Mouse (Mus musculus): ENCODE data around the gene S100a7a. TPM values are rescaled to one million over a fixed set of nuclear protein-coding genes. Genes with fewer than 3 reads are reported as not detected.
A peak's percentile ranks its signal among the peaks of the same experiment; 100 is the strongest.

The S100a7a gene
- polyA plus RNA-seq, 1 experiment from 2014 or later = not detected

DNA sequence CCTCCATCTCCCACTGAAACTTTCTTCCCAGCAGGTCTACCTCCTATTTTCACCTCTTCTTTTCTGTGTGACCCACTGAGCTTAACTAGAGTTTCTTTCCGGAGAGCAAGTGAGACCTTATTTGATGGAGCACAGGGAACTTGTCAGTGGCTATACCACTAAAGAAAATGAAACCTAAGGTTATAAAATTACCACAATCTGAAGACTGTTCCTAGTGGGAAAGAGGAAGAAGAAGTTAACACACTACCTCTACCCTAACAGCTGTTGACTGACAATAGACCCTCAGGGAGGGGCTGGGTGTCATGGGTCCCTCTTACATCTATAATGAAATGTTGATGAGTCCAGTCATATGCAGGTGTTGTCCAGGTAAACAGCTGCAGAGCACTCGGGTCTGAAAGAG is 21.8 kb upstream of the S100a7a start:
- Histone ChIP-seq H3K4me1 (no peaks in the 10 kb centered on the region), H3K4me3 (no peak overlapping the region), H3K27ac (no peak overlapping the region), H3K36me3 (no peaks in the 10 kb centered on the region), H3K9ac (no peak overlapping the region), H3K9me3 (replicated peaks) (no peaks in the 10 kb centered on the region), H3K4me2 (replicated peaks) (no peak overlapping the region), H3K27me3 (no peaks in the 10 kb centered on the region)
- ATAC-seq (ENCODE audit: low FRiP score) = no peak
- WGBS = 92% methylated on average over 2 of the region's 2 CpGs

DNA sequence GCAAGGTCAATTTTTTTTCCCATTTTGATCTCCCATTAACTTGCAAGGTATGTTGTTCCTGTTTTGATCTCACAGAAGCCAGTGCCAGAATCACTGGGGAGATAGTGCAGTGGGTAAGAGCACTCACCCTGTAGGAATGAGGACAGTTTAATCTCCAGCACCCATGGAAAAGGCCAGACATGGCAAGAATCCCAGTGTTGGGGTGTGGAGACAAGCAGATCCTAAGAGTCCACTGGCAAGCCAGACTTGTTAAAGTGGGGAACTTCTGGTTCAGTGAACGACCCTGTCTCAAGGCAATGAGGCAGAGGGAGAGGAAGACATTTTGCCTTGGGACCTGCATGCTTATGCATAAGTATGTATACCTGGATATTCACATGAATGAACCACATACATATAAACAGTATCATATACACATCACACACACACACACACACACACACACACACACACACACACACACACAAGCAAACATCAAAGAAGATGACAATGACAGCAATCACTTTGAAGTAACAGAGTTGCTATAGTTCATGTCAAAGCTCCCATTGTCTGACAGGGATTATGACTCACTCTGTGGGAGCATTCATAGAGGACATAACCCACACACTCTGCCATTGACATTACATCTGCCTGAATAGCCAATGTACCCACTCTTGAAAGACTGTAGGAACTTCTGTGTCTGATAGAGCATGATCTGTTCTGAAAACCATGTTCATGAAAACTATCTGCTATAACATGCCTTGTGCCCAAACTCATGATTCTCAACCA is 15.1 kb upstream of the S100a7a start:
- Histone ChIP-seq H3K9ac (no peak overlapping the region), H3K36me3 (no peaks in the 10 kb centered on the region), H3K4me3 (no peak overlapping the region), H3K9me3 (replicated peaks) (no peaks in the 10 kb centered on the region), H3K4me1 (no peaks in the 10 kb centered on the region), H3K4me2 (replicated peaks) (no peak overlapping the region), H3K27me3 (no peaks in the 10 kb centered on the region), H3K27ac (no peak overlapping the region)
- ATAC-seq (ENCODE audit: low FRiP score) = no peak
- WGBS = 92% methylated on average over 1 of the region's 1 CpGs

DNA sequence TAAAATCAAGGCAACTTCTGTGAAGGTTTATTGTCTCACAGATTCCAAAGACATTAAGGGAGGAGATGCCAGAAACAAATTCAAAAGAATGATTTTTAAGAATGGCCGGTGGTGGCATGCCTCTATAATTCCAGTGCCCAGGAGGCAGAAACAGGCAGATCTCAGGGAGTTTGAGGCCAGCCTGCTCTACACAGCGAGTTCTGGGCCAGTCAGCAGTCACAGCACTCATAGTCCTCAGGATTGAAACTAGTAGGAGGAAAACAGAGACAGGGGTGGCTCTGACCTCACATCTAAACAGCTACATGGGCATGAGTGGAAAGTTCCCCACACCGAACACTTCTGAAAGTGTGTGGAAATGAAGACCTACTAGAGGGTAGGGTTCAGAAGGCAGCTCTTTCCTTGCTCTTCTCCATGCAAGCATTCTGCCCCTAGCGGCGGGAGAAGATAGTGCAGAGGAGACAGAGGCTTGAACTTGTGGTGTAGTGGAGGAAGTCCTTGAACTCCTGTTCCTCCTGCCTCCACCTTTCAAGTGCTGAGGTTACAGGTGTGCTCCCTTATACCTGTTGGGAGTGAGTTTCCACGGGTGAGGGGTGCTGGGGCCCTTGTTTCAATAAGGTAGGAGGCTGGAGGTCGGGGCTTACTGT is 14.2 kb upstream of the S100a7a start:
- Histone ChIP-seq H3K4me3 (no peak overlapping the region), H3K4me1 (no peaks in the 10 kb centered on the region), H3K9me3 (replicated peaks) (no peaks in the 10 kb centered on the region), H3K4me2 (replicated peaks) (no peak overlapping the region), H3K9ac (no peak overlapping the region), H3K27ac (no peak overlapping the region), H3K27me3 (no peaks in the 10 kb centered on the region), H3K36me3 (no peaks in the 10 kb centered on the region)
- 53% methylated on average over 7 of the region's 7 CpGs for WGBS
- ATAC-seq (ENCODE audit: low FRiP score) = no peak

DNA sequence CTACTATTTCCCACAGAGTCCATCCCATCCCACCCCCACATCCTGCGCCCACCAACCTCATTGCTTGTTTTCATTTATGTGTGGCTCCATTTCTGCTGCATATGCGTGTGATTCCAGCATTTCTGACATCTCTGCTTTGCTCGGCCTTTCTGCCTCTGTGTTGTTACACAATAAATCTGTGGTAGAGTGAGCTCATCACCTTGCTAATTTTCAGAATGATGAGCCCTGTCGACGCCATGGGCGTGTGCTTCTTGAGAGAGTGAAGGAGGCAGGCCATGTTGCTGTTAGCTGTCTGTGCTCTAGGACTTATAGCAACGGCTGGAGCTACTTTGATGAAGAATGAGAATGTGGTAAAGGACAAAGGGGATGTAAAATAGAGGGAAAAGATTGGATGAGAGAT is 12.8 kb upstream of the S100a7a start:
- Histone ChIP-seq H3K27ac (no peak overlapping the region), H3K9ac (no peak overlapping the region), H3K9me3 (replicated peaks) (no peaks in the 10 kb centered on the region), H3K27me3 (no peaks in the 10 kb centered on the region), H3K36me3 (no peaks in the 10 kb centered on the region), H3K4me3 (no peak overlapping the region), H3K4me2 (replicated peaks) (no peak overlapping the region), H3K4me1 (no peaks in the 10 kb centered on the region)
- ATAC-seq (ENCODE audit: low FRiP score) = no peak
- WGBS = 84% methylated on average over 7 of the region's 7 CpGs

DNA sequence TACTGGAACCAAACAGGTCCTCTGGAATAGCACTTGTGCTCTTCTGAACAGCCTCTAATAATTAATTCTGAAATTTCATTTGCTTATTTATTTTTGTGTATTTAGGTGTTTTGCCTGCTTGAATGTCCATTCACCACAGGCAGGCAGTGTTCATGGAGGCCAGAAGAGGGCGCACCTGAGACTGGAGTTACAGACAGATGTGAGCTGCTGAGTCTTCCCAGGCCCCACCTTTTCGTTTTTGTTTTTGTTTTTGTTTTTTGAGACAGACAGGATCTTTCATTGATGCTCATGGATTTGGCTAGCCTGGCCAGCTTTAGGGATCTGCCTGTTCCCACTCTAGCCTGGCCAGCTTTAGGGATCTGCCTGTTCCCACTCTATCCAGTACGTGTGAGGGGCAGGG is 9.6 kb upstream of the S100a7a start:
- H3K4me2 ChIP-seq (replicated peaks) = no peak overlapping the region
- no peak overlapping the region for H3K9ac ChIP-seq
- H3K4me1 ChIP-seq = no peaks in the 10 kb centered on the region
- no peak overlapping the region for H3K27ac ChIP-seq
- no peak for ATAC-seq (ENCODE audit: low FRiP score)
- H3K4me3 ChIP-seq = no peak overlapping the region
- no peaks in the 10 kb centered on the region for H3K27me3 ChIP-seq
- no peaks in the 10 kb centered on the region for H3K9me3 ChIP-seq (replicated peaks)
- H3K36me3 ChIP-seq = no peaks in the 10 kb centered on the region
- WGBS = 52% methylated on average over 3 of the region's 3 CpGs

DNA sequence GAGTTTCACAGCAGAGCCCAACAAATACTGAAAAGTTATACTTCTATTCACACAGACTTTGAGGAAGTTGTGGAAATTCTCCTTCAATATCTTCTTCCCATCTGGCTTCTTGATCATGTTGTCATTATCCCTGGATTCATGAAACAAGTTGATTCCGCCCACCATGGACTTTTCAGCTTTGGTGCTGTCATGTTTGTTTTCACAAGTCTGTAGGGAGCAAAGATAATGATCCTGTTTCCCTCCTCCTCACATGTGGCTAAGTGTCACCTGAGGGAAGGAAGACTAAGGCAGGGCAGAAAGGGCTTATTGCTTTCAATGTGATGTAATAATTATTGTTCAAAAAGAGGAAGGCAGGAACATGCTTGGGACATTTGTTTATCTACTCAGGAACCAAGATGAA is 6.5 kb upstream of the S100a7a start:
- H3K9me3 ChIP-seq (replicated peaks) = no peaks in the 10 kb centered on the region
- ATAC-seq (ENCODE audit: low FRiP score) = no peak
- no peak overlapping the region for H3K27ac ChIP-seq
- H3K4me3 ChIP-seq = no peak overlapping the region
- H3K4me2 ChIP-seq (replicated peaks) = no peak overlapping the region
- H3K27me3 ChIP-seq = no peaks in the 10 kb centered on the region
- WGBS = 85% methylated on average over 1 of the region's 1 CpGs
- no peaks in the 10 kb centered on the region for H3K36me3 ChIP-seq
- H3K4me1 ChIP-seq = no peaks in the 10 kb centered on the region
- H3K9ac ChIP-seq = no peak overlapping the region

DNA sequence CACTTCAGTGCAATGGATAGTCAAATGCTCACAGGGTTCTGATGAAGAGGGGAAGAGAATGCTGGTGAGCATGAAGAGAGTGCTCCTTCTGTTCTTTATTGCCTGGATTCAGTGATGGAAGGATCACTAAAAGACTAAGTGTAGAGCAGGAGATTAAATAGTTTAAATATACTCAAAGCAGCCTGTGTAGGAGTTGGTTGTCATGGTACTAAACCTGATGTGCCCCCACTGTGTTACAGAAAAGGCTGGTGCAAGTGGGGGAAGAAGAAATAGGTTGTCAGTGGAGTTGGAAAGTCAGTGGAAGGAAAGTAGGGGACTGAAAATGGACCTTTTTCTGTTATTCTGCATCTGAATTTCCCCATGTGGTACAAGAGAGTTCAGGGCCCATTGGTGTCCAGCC is 4.8 kb upstream of the S100a7a start:
- Histone ChIP-seq H3K4me1 (no peaks in the 10 kb centered on the region), H3K9me3 (replicated peaks) (no peaks in the 10 kb centered on the region), H3K27me3 (no peaks in the 10 kb centered on the region), H3K36me3 (no peaks in the 10 kb centered on the region), H3K4me2 (replicated peaks) (no peak overlapping the region), H3K27ac (no peak overlapping the region), H3K4me3 (no peak overlapping the region), H3K9ac (no peak overlapping the region)
- ATAC-seq (ENCODE audit: low FRiP score) = no peak

DNA sequence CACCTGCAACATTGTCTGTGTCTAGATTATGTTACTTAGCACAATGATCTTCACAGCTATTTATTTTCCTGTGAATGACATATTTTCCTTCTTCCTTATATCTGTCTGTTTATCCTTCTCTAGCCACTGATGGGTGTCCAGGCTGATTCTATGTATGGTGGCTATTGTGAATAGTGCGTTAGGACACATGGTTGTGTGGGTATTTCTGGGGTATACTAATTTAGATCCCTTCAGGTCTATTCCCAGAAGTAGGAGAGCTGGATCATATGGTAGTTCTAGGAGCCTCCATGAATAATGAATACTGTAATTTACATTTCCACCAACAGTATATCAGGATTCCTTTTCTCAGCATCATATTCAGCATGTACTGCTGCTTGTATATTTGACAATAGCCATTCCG is 4.0 kb upstream of the S100a7a start:
- Histone ChIP-seq H3K36me3 (no peaks in the 10 kb centered on the region), H3K27me3 (peaks cover 3% of the 10 kb centered on the region; the same call in 1 of the 2 replicates), H3K4me3 (no peak overlapping the region), H3K9ac (no peak overlapping the region), H3K4me1 (no peaks in the 10 kb centered on the region), H3K9me3 (replicated peaks) (no peaks in the 10 kb centered on the region), H3K27ac (no peak overlapping the region), H3K4me2 (replicated peaks) (no peak overlapping the region)
- no peak for ATAC-seq (ENCODE audit: low FRiP score)
- whole genome bisulfite sequencing = 85% methylated on average over 2 of the region's 2 CpGs

DNA sequence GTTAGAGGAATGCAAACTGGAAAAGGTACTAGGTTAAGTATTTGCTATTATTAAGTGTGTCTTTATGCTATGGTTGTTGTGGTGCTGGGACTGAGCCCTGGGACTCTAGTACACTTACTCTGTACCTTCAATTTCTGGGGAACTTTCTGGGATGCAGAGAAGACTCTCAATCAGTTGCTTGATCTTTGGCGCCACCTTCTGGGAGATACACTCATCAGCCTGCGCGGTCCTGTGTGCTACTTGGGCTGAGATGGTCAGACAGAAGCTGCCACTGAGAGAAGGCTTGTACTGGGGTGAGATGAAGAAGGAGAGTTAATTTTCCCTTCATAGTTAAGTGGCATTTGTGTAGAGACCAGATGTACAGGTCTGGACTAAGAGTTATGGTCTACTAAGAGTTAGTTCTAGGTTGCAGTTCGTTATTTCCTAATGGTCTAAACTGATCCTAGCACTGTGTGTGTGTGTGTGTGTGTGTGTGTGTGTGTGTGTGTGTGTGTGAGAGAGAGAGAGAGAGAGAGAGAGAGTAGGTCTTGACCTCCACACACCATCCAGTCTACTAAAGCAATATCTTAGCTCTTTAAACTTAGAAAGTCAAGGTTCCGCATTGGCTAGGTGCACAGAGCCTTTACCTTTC is 824 bp upstream of the S100a7a start:
- H3K9me3 ChIP-seq (replicated peaks) = no peaks in the 10 kb centered on the region
- no peak overlapping the region for H3K4me2 ChIP-seq (replicated peaks)
- 38% methylated on average over 5 of the region's 5 CpGs for WGBS
- no peak overlapping the region for H3K27ac ChIP-seq
- ATAC-seq (ENCODE audit: low FRiP score) = peak; percentile 68
- H3K4me3 ChIP-seq = no peak overlapping the region
- no peaks in the 10 kb centered on the region for H3K36me3 ChIP-seq
- H3K27me3 ChIP-seq = peaks cover 3% of the 10 kb centered on the region; the same call in 1 of the 2 replicates
- no peaks in the 10 kb centered on the region for H3K4me1 ChIP-seq
- H3K9ac ChIP-seq = no peak overlapping the region

DNA sequence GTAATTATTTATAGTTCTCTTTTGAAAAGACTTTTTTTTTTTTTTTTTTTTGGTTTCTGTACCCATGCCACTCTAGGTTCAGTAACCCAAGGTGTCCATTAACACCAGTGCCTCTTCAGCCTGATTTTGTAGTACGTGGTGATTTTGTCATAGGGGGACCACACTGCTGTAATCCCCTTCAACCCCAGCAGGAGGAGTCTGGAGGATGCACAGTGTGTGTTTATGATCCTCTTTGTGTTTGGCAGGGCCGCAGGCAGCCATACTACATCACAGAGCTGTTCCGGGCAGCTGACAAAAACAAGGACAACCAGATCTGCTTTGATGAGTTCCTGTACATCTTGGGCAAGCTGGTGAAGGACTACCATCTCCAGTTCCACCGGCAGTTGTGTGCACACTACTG is 3.6 kb downstream of the S100a7a start:
- Histone ChIP-seq H3K27ac (no peak overlapping the region), H3K4me2 (replicated peaks) (no peak overlapping the region), H3K4me1 (no peaks in the 10 kb centered on the region), H3K9ac (no peak overlapping the region), H3K9me3 (replicated peaks) (no peaks in the 10 kb centered on the region), H3K27me3 (peaks cover 3% of the 10 kb centered on the region; the same call in 1 of the 2 replicates), H3K36me3 (no peaks in the 10 kb centered on the region), H3K4me3 (no peak overlapping the region)
- no peak for ATAC-seq (ENCODE audit: low FRiP score)
- WGBS = 80% methylated on average over 4 of the region's 4 CpGs

DNA sequence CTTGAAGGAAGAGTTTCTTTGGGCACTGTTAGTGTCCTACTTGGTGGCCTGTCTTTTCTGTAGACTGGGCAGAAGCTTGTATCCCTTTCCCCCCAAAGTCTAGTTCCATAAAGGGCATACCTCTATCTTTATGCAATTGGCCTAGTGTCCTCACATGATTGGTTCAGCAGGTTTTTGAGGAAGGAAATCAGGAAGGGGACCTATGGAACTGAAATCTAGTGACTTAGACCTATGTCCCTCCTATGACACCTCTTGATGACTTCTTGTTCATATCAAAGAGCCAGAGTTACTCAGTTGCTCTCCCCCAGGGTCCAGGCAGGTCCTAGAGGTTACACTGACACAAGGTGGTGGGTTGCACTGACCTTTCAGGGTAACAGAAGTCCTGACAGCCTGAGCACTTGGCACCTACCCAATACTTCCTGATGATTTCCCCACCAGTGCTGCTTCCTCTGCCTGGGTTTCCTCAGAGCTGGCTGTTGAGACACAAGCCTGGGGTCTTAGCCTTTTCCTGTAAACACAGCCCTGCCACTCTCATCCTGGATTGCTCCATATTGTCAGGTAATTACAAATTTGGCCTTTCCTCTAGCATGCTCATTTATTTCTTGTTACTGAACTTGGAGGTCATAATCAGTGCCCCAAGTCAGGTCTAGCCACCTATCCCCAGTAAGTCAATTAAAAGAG is 5.7 kb downstream of the S100a7a start:
- ATAC-seq (ENCODE audit: low FRiP score) = no peak

DNA sequence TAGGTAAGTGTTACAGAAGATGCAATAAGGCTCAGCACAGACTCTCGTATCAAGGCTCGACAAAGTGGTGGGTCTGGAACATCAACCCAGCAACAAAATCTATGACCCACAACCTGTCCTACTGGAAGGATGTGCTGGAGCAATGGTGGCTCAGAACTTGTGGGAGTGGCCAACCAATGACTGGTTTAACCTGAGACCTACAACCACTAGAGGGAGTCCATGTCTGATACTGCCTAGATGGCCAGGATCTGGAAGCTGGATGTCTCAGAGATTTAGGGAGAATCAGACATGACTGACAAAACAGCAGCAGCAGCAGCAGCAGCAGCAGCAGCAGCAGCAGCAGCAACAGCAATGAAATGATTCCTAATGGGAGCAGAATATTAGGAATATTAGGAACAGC is 10.4 kb downstream of the S100a7a start:
- no peak overlapping the region for H3K9ac ChIP-seq
- 77% methylated on average over 2 of the region's 2 CpGs for WGBS
- no peaks in the 10 kb centered on the region for H3K27me3 ChIP-seq
- no peak overlapping the region for H3K4me2 ChIP-seq (replicated peaks)
- no peaks in the 10 kb centered on the region for H3K4me1 ChIP-seq
- no peaks in the 10 kb centered on the region for H3K36me3 ChIP-seq
- no peak overlapping the region for H3K27ac ChIP-seq
- no peak overlapping the region for H3K4me3 ChIP-seq
- no peaks in the 10 kb centered on the region for H3K9me3 ChIP-seq (replicated peaks)
- no peak for ATAC-seq (ENCODE audit: low FRiP score)

More for the DNA sequence above, 5.7 kb downstream of the S100a7a start:
- H3K9me3 ChIP-seq (replicated peaks) = no peaks in the 10 kb centered on the region
- peaks cover 2% of the 10 kb centered on the region; the same call in 1 of the 2 replicates for H3K27me3 ChIP-seq
- no peaks in the 10 kb centered on the region for H3K36me3 ChIP-seq
- no peak overlapping the region for H3K4me3 ChIP-seq
- no peak overlapping the region for H3K9ac ChIP-seq
- H3K4me1 ChIP-seq = no peaks in the 10 kb centered on the region
- no peak overlapping the region for H3K27ac ChIP-seq
- no peak overlapping the region for H3K4me2 ChIP-seq (replicated peaks)

Measured in hindbrain, embryonic 12.5 days (tissue).